Mouse (Mus musculus) lung, embryonic 15.5 days (tissue): ENCODE results near the gene Otp. TPM values are rescaled to one million over a fixed set of nuclear protein-coding genes. Genes with fewer than 3 reads are reported as not detected.
A peak's percentile ranks its signal among the peaks of the same experiment; 100 is the strongest.

Experiments
- ATAC-seq: fragments of 200-750 bp; cut with Nextera tagmentation; 2 replicates; pipeline ENCODE4 v1.8.0; 2017; ENCODE audit warnings: moderate number of reproducible peaks, borderline replicate concordance; ENCODE audit not compliant: low FRiP score, low TSS enrichment; ENCODE audit errors: extremely low read depth
- H3K27ac ChIP-seq: fragments of 300-500 bp; sonication (generic); 2 replicates; pipeline ENCODE4 v1.5.1; 2015; ENCODE audit warnings: moderate library complexity, mild to moderate bottlenecking, inconsistent platforms
- H3K27me3 ChIP-seq: fragments of 300-500 bp; sonication (generic); 2 replicates; pipeline ENCODE4 v1.6.1; 2015; ENCODE audit warnings: inconsistent platforms
- H3K36me3 ChIP-seq: fragments of 300-500 bp; sonication (generic); 2 replicates; pipeline ENCODE4 v1.6.1; 2015; ENCODE audit warnings: inconsistent platforms
- H3K4me1 ChIP-seq: fragments of 300-500 bp; sonication (generic); 2 replicates; pipeline ENCODE4 v1.6.1; 2015; ENCODE audit warnings: inconsistent platforms
- H3K4me2 ChIP-seq: fragments of 300-500 bp; sonication (generic); 2 replicates; pipeline ENCODE4 v1.6.1; 2015; ENCODE audit warnings: inconsistent platforms, mild to moderate bottlenecking, moderate library complexity
- H3K4me3 ChIP-seq: fragments of 300-500 bp; sonication (generic); 2 replicates; pipeline ENCODE4 v1.5.1; 2015; ENCODE audit warnings: mild to moderate bottlenecking, inconsistent platforms
- H3K9ac ChIP-seq: fragments of 300-500 bp; sonication (generic); 2 replicates; pipeline ENCODE4 v1.6.1; 2015; ENCODE audit warnings: inconsistent platforms
- H3K9me3 ChIP-seq: fragments of 300-500 bp; sonication (generic); 2 replicates; pipeline ENCODE4 v1.6.1; 2016; ENCODE audit warnings: inconsistent platforms
- whole genome bisulfite sequencing: fragments of 180-500 bp; shearing (Covaris S2); methylation state at CpG from one replicate; pipeline ENCODE4 v1.1.7; 2015; 5-methylcytosine and 5-hydroxymethylcytosine counted together
- polyA plus RNA-seq: library from polyadenylated mRNA; unstranded; fragments of >200 nt; fragmentation: Nextera tagmentation; extraction: Ambion mirVana; gene quantifications from 2 replicates; pipeline ENCODE4 v1.2.1, GENCODE M21; 2015

Otp gene
- polyA plus RNA-seq, 1 experiment from 2014 or later = not detected

GRCm38 (mm10) chr13:94876286-94877210 lies 1.1 kb downstream of the Otp start:
- 2% methylated on average over 30 of the region's 30 CpGs for WGBS
- no peak for ATAC-seq

GRCm38 (mm10) chr13:94877211-94877590 lies 1.8 kb downstream of the Otp start:
- Histone ChIP-seq H3K4me3 (no peak overlapping the region), H3K27ac (no peak overlapping the region), H3K4me1 (no peaks in the 10 kb centered on the region), H3K9me3 (no peaks in the 10 kb centered on the region), H3K4me2 (no peak overlapping the region), H3K9ac (no peak overlapping the region), H3K27me3 (peaks cover 88% of the 10 kb centered on the region), H3K36me3 (no peaks in the 10 kb centered on the region)
- WGBS = under 1% methylated on average over 27 of the region's 27 CpGs
- ATAC-seq = no peak

More at GRCm38 (mm10) chr13:94876286-94877210, 1.1 kb downstream of the Otp start:
- no peak overlapping the region for H3K9ac ChIP-seq
- no peak overlapping the region for H3K27ac ChIP-seq
- no peak overlapping the region for H3K4me3 ChIP-seq
- no peaks in the 10 kb centered on the region for H3K4me1 ChIP-seq
- H3K27me3 ChIP-seq = peaks cover 88% of the 10 kb centered on the region
- H3K4me2 ChIP-seq = no peak overlapping the region
- H3K9me3 ChIP-seq = no peaks in the 10 kb centered on the region
- H3K36me3 ChIP-seq = no peaks in the 10 kb centered on the region

DNA sequence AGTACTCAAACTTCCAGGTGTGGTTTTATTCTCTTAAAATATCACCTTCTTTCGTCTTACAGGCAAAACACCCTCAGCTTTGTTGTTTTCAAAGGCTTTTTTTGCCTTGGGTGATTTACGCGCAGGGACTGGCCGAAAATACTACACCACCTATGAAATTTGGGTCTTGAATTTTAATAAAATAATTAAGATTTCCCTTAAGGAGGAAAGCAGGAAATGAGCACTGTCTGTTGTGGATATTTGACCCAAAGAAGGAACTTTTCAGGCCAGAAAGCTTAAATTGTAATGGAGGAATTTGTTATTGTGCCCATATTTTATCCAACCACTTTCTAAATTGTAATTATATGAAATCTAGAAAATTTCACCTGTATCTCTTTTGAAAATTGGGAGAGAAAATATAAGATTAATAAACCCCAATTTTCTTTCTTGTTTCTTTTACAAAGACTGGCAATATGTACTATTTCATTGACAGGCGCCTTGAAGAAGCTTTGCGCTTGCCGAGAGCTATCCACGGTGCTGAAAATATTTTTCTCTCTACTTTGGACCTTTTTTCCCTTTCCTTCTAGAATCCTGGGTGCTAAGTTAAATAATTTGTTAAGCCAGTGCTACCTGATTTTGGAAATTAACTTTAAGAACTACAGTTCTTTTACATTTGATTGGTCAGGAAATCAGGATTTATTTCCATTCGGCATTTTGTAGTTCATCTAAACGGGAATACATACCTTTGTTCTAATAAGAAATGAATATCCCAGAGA lies 2.8 kb downstream of the Otp start:
- peaks cover 9% of the 10 kb centered on the region for H3K4me1 ChIP-seq
- no peak overlapping the region for H3K4me2 ChIP-seq
- H3K36me3 ChIP-seq = no peaks in the 10 kb centered on the region
- no peak overlapping the region for H3K27ac ChIP-seq
- no peaks in the 10 kb centered on the region for H3K9me3 ChIP-seq
- ATAC-seq = no peak
- H3K4me3 ChIP-seq = no peak overlapping the region
- peaks cover 88% of the 10 kb centered on the region for H3K27me3 ChIP-seq
- 15% methylated on average over 10 of the region's 10 CpGs for WGBS
- no peak overlapping the region for H3K9ac ChIP-seq

DNA sequence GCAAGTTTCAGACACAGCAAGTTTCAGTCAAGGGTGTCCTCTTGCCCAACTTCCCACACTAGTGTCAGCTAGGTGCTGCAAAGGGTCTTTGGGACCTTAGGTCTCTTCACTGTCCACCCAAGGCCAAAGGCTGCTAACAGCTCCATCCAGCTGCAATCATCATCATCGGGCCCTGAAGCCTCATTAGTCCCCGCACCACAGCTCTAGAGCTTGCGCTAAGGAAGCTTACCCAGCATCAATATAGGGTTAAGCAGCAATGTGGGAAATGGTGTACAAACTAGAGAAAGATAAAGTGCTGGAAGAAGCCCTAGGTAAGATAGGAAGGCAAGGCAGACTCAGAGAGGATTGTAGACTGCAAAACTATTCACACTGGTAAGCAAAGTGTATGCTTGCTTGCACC lies 5.8 kb downstream of the Otp start:
- Histone ChIP-seq H3K4me2 (no peak overlapping the region), H3K27ac (no peak overlapping the region), H3K9ac (no peak overlapping the region), H3K4me3 (no peak overlapping the region), H3K4me1 (peaks cover 27% of the 10 kb centered on the region), H3K27me3 (peaks cover 88% of the 10 kb centered on the region), H3K36me3 (no peaks in the 10 kb centered on the region), H3K9me3 (no peaks in the 10 kb centered on the region)
- no peak for ATAC-seq
- 5% methylated on average over 3 of the region's 3 CpGs for WGBS

DNA sequence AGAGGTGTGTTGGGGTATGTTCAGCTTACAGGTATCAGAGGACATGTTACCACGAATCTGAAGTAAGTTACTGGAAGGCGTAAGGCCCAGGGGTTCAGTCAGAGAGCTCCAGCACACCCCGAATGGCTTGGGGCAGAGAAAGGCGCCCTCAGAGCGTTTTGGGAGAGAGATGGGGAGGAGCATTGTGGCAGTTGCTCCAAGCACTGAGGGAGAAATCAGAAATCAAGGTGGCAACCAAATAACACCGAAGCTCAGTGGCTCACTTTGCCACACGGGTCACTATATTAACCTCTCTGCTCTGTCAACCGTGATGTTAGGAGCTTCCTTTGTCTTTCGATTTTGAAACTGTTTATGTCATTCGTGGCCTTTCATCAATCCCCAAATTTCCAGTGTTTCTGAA lies 6.8 kb downstream of the Otp start:
- no peaks in the 10 kb centered on the region for H3K36me3 ChIP-seq
- WGBS = 3% methylated on average over 10 of the region's 10 CpGs
- H3K4me2 ChIP-seq = no peak overlapping the region
- H3K9ac ChIP-seq = no peak overlapping the region
- no peak overlapping the region for H3K4me3 ChIP-seq
- no peak overlapping the region for H3K27ac ChIP-seq
- no peak for ATAC-seq
- no peaks in the 10 kb centered on the region for H3K9me3 ChIP-seq
- peaks cover 27% of the 10 kb centered on the region for H3K4me1 ChIP-seq
- H3K27me3 ChIP-seq = peaks cover 88% of the 10 kb centered on the region

DNA sequence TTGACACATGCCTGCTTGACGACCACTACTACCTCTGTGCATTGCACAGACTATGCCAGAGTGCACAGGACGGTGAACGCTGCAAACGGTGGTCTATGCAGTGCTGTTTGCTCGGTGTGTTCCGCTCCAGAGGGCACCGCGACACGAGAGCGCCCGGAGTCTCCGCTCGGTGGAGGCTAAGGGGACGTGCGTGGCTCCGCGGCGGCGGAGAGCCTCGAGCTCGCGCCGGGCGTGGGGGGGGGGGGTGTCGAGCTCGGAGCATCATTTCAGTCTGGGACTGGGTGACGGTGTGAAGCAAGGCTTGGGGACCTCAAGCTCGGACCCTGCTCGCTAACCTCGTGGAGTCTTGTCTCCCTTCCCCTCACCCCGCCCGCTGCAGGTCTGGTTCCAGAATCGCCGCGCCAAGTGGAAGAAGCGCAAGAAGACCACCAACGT lies 7.3 kb downstream of the Otp start:
- peaks cover 27% of the 10 kb centered on the region for H3K4me1 ChIP-seq
- H3K27me3 ChIP-seq = peaks cover 88% of the 10 kb centered on the region
- H3K36me3 ChIP-seq = no peaks in the 10 kb centered on the region
- H3K4me2 ChIP-seq = peak overlapping the region; percentile 90
- H3K9me3 ChIP-seq = no peaks in the 10 kb centered on the region
- WGBS = under 1% methylated on average over 37 of the region's 37 CpGs
- H3K9ac ChIP-seq = no peak overlapping the region
- peak overlapping the region; percentile 45 for H3K4me3 ChIP-seq
- no peak overlapping the region for H3K27ac ChIP-seq
- peak; percentile 57; the same call in 1 of the 2 replicates for ATAC-seq

DNA sequence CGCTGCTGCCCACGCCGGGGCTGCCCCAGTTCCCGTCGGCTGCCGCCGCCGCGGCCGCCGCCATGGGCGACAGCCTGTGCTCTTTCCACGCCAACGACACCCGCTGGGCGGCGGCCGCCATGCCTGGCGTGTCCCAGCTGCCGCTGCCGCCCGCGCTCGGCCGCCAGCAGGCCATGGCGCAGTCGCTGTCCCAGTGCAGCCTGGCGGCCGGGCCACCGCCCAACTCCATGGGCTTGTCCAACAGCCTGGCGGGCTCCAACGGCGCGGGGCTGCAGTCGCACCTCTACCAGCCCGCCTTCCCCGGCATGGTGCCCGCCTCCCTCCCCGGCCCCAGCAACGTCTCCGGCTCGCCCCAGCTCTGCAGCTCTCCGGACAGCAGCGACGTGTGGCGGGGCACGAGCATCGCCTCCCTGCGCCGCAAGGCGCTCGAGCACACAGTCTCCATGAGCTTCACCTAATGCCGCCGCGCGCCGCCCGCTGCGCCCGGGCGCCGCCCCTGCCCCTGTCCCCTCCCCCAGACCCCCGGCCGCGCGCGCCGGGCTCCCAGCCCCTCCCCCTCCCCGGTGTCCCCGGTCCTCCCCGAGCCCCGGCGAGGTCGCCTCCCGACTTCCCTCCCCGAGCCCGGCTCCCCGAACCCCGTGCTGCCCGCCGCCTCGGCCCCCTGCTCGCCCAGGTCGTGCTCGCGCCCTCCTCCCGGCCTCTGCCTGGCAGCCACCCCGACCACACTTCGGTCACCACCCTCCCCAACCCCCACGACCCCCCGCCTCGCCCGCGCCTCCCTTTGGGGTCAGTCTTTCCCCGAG lies 8.0 kb downstream of the Otp start:
- WGBS = 2% methylated on average over 81 of the region's 95 CpGs
- Histone ChIP-seq H3K9me3 (no peaks in the 10 kb centered on the region), H3K4me2 (peak overlapping the region; percentile 90), H3K36me3 (no peaks in the 10 kb centered on the region), H3K4me3 (peak overlapping the region; percentile 45), H3K4me1 (peaks cover 27% of the 10 kb centered on the region), H3K27me3 (peaks cover 88% of the 10 kb centered on the region), H3K27ac (no peak overlapping the region), H3K9ac (no peak overlapping the region)
- ATAC-seq = peak; percentile 79

DNA sequence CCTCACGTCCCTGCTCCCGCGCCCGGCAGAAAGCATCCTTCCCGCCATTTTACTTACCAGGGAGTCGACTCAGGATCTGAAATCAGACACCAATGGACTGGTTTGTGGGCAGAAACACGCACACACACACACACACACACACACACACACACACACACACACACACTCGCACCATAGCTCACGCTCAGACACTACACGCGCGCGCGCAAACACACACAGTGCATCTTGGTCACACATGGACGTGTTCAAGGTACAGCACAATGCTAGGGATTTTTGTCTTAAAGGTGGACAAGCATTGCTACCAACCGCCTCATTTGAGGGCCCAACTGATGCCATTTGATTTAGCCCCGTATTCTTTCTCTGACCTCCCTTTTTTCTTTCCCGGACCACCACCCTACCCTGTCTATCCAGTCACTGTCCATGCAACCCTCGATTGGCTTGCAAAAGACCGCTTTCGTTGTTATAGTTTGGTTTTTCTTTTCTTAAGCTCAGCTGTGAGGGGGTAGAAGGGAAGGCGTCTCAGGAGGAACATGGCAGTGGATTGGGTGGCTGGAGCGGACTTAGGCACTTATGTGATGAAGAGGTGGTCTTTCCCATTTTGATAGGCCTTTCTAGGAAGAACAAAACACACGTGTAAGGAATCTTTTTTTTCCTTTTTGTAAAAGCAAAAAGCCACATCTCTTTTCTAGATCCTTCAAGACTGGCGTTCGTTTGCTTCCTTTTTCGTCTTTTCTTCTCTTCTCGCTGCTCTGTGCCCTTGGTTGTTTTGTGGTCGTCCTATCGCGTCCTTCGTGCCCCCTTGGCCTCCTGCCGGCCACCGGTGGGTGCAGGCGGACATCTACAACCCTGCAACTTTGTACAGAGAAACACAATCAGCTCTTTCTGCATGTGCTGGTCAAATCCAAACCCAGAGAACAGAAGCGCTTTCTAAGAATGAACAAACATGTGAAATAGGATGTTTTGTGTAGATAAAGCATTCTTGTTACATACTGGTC lies 8.9 kb downstream of the Otp start:
- Histone ChIP-seq H3K27ac (no peak overlapping the region), H3K9me3 (no peaks in the 10 kb centered on the region), H3K36me3 (no peaks in the 10 kb centered on the region), H3K9ac (no peak overlapping the region), H3K4me1 (peaks cover 27% of the 10 kb centered on the region), H3K4me2 (peak overlapping the region; percentile 90), H3K27me3 (peaks cover 93% of the 10 kb centered on the region), H3K4me3 (peak overlapping the region; percentile 45)
- peak; percentile 10; the same call in 1 of the 2 replicates for ATAC-seq
- 1% methylated on average over 36 of the region's 36 CpGs for WGBS

- Histone ChIP-seq H3K9ac (no peak overlapping the region), H3K9me3 (no peaks in the 10 kb centered on the region), H3K27me3 (peaks cover 96% of the 10 kb centered on the region), H3K4me2 (peak overlapping the region; percentile 37), H3K4me1 (peaks cover 27% of the 10 kb centered on the region), H3K27ac (no peak overlapping the region), H3K4me3 (peak overlapping the region; percentile 10), H3K36me3 (no peaks in the 10 kb centered on the region)
- ATAC-seq = 0 out of 2 replicates have a peak, but pooled peaks have one; percentile 28
- WGBS = 2% methylated on average over 46 of the region's 81 CpGs
These were observed 10.2 kb downstream of the Otp start for GRCm38 (mm10) chr13:94885291-94886235.

DNA sequence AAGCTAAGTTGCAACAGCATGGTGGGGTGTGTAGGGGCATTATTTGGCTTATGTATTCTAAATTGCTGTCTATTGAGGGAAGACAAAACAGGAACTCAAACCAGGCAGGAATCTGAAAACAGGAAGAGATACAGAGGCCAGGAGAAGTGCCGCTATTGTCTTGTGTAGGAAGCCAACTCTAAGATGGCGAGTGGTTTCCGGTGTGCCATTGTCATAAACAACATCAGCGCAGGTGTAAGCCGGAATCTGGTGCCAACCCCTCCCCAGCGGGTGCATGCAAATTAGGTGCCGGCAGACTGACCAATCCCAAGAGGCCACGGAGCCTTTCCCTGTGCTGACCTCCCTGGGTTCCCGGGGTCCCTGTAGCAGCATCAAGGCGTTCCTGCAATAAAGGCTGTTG lies 32.4 kb downstream of the Otp start:
- Histone ChIP-seq H3K9me3 (no peaks in the 10 kb centered on the region), H3K9ac (no peak overlapping the region), H3K27ac (no peak overlapping the region), H3K4me1 (no peaks in the 10 kb centered on the region), H3K4me3 (no peak overlapping the region), H3K36me3 (no peaks in the 10 kb centered on the region), H3K27me3 (no peaks in the 10 kb centered on the region; the same call in 1 of the 2 replicates), H3K4me2 (no peak overlapping the region)
- 82% methylated on average over 10 of the region's 10 CpGs for WGBS
- no peak for ATAC-seq
